Mouse (Mus musculus) embryonic facial prominence, embryonic 11.5 days (tissue): Measurements from ENCODE around the gene Hnrnpul1. TPM values are rescaled to one million over a fixed set of nuclear protein-coding genes. Genes with fewer than 3 reads are reported as not detected.
"Not testable (repeated sequence)": the region's sequence is repeated elsewhere in the genome, so short reads cannot be mapped to it uniquely, and the experiment has no call there.

Source experiments
- ATAC-seq: fragments of 200-750 bp; cut with Nextera tagmentation; replicated peaks from 2 replicates; pipeline ENCODE4 v1.8.0; 2017; ENCODE audit warnings: low read depth; ENCODE audit not compliant: insufficient number of reproducible peaks, low FRiP score, low TSS enrichment
- DNase-seq: peaks from one replicate; pipeline ENCODE4 v3.0.0-alpha.2; 2015; ENCODE audit warnings: low spot score
- H3K27ac ChIP-seq: fragments of 300-500 bp; sonication (generic); replicated peaks from 2 replicates; pipeline ENCODE4 v1.5.1; 2014; ENCODE audit warnings: mild to moderate bottlenecking, low read depth, low read length, control low read depth
- H3K27me3 ChIP-seq: fragments of 300-500 bp; sonication (generic); 2 replicates; pipeline ENCODE4 v1.6.1; 2014; ENCODE audit warnings: mild to moderate bottlenecking, low read length, moderate library complexity, mixed read lengths; ENCODE audit not compliant: control insufficient read depth, insufficient read depth
- H3K36me3 ChIP-seq: fragments of 300-500 bp; sonication (generic); replicated peaks from 2 replicates; pipeline ENCODE4 v1.6.1; 2014; ENCODE audit warnings: low read depth, mild to moderate bottlenecking, low read length, moderate library complexity, mixed read lengths; ENCODE audit not compliant: control insufficient read depth, insufficient read depth
- H3K4me1 ChIP-seq: fragments of 300-500 bp; sonication (generic); 2 replicates; pipeline ENCODE4 v1.6.1; 2014; ENCODE audit warnings: low read length, mixed read lengths; ENCODE audit not compliant: control insufficient read depth, insufficient read depth
- H3K4me2 ChIP-seq: fragments of 300-500 bp; sonication (generic); 2 replicates; pipeline ENCODE4 v1.6.1; 2014; ENCODE audit warnings: low read depth, mild to moderate bottlenecking, control low read depth, low read length, moderate library complexity
- H3K4me3 ChIP-seq: fragments of 300-500 bp; sonication (generic); 2 replicates; pipeline ENCODE4 v1.5.1; 2014; ENCODE audit warnings: low read depth, low read length, control low read depth
- H3K9ac ChIP-seq: fragments of 300-500 bp; sonication (generic); replicated peaks from 2 replicates; pipeline ENCODE4 v1.6.1; 2014; ENCODE audit warnings: mild to moderate bottlenecking, control low read depth, low read length
- H3K9me3 ChIP-seq: fragments of 300-500 bp; sonication (generic); replicated peaks from 2 replicates; pipeline ENCODE4 v1.6.1; 2016; ENCODE audit warnings: mild to moderate bottlenecking, low read length, inconsistent platforms, mixed read lengths; ENCODE audit not compliant: control insufficient read depth
- WGBS: fragments of 180-500 bp; shearing (Covaris S2); extraction: QIAGEN DNeasy Blood & Tissue Kit; methylation state at CpG from one replicate; pipeline ENCODE4 v1.1.7; 2014; 5-methylcytosine and 5-hydroxymethylcytosine counted together
- polyA plus RNA-seq: library from polyadenylated mRNA; unstranded; fragments of >200 nt; fragmentation: Nextera tagmentation; extraction: Ambion mirVana; gene quantifications from 2 replicates; pipeline ENCODE4 v1.2.1, GENCODE M21; 2014

Hnrnpul1 gene
- polyA plus RNA-seq, 1 experiment from 2014 or later = 76.8 TPM

DNA sequence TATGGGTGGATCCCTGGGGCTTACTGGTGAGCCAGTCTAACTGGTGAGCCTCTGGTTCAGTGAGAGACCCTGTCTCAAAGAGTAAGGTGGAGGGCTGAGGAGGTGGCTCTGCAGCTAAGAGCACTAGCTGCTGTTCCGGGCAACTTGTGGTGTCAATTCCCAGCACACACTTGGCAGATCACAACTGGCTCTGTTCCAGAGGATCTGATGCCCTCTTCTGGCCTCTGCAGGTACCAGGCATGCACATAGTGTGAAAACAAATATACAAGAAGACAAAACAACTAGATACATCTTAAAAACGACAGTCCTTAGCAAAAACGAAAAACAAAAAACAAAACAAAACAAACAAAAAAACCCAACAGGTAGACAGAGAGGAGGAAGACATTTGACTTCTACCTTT lies 39.1 kb upstream of the Hnrnpul1 start:
- Histone ChIP-seq H3K27me3 (no peaks in the 10 kb centered on the region), H3K9me3 (no peaks in the 10 kb centered on the region; the same call in 1 of the 2 replicates), H3K36me3 (no peaks in the 10 kb centered on the region), H3K4me3 (no peak overlapping the region), H3K27ac (no peak overlapping the region), H3K4me1 (no peaks in the 10 kb centered on the region; the same call in 1 of the 2 replicates), H3K4me2 (no peak overlapping the region), H3K9ac (no peak overlapping the region)
- DNase-seq = no peak
- WGBS = 51% methylated on average over 3 of the region's 3 CpGs
- no peak for ATAC-seq

GRCm38 (mm10) chr7:25792966-25793365 lies 38.4 kb upstream of the Hnrnpul1 start:
- H3K36me3 ChIP-seq, H3K4me2 ChIP-seq, H3K9ac ChIP-seq, H3K4me3 ChIP-seq, H3K9me3 ChIP-seq, DNase-seq, H3K27me3 ChIP-seq, ATAC-seq, H3K4me1 ChIP-seq, H3K27ac ChIP-seq: not testable (repeated sequence)
- WGBS = 73% methylated on average over 9 of the region's 9 CpGs

DNA sequence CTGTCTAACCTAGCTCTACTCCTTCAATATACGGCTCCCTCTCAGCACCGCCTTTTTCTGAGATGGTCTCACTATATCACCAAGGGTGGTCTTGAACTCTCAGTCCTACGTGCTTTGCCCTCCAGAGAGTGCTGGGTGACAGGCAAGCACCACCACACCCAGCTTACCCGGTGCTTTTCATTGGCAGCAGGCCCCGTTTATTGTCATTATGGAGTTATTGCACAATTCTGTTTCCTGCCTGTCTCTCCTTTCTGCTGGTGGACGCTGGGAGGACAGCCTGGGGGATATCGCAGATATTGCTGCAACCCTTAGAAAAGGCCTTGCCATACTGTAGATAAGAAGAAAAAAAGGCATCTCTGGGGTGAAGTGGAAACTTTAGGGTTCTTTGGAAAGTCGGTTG lies 36.1 kb upstream of the Hnrnpul1 start:
- no peak overlapping the region for H3K27ac ChIP-seq
- no peak overlapping the region for H3K9ac ChIP-seq
- no peak overlapping the region for H3K4me2 ChIP-seq
- 80% methylated on average over 8 of the region's 8 CpGs for whole genome bisulfite sequencing
- no peak for ATAC-seq
- H3K36me3 ChIP-seq = no peaks in the 10 kb centered on the region
- DNase-seq = no peak
- H3K4me3 ChIP-seq = no peak overlapping the region
- H3K4me1 ChIP-seq = peaks cover 7% of the 10 kb centered on the region
- no peaks in the 10 kb centered on the region for H3K9me3 ChIP-seq
- H3K27me3 ChIP-seq = no peaks in the 10 kb centered on the region

DNA sequence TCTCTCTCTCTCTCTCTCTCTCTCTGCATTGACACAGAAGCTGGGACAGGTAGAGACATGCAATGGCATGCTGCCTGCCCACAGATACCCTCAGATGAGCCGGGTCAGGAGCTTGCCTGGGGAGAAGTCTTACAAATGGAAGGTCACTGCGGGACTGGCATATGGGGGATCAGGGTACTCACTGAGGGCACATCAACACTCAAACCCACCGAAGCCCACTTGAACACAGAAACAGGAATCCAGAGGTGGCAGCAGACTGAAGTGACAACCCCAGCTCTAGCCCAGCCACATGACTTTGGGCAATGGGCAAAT lies 34.5 kb upstream of the Hnrnpul1 start:
- H3K9me3 ChIP-seq = no peaks in the 10 kb centered on the region
- H3K4me1 ChIP-seq = peaks cover 7% of the 10 kb centered on the region
- peak overlapping the region; percentile 77 for H3K4me2 ChIP-seq
- H3K27ac ChIP-seq = no peak overlapping the region
- DNase-seq (no peak), ATAC-seq (no peak)
- peak overlapping the region; percentile 59 for H3K9ac ChIP-seq
- H3K36me3 ChIP-seq = no peaks in the 10 kb centered on the region
- H3K4me3 ChIP-seq = peak overlapping the region; percentile 53
- H3K27me3 ChIP-seq = no peaks in the 10 kb centered on the region
- WGBS = 28% methylated on average over 3 of the region's 3 CpGs

GRCm38 (mm10) chr7:25788220-25789128 lies 33.9 kb upstream of the Hnrnpul1 start, which contains the start of gene Axl:
TSS of gene Axl (minus strand) at chr7:25788705.
- Histone ChIP-seq H3K27me3 (no peaks in the 10 kb centered on the region), H3K36me3 (no peaks in the 10 kb centered on the region), H3K4me2 (peak within 1 kb of the TSS; percentile 77), H3K9me3 (no peaks in the 10 kb centered on the region), H3K9ac (peak within 1 kb of the TSS; percentile 59), H3K4me3 (peak within 1 kb of the TSS; percentile 53), H3K27ac (peak within 1 kb of the TSS; percentile 56; the same call in 1 of the 2 replicates), H3K4me1 (peaks cover 7% of the 10 kb centered on the region)
- DNase-seq (peak; percentile 87), ATAC-seq (peak; percentile 88)
- under 1% methylated on average over 22 of the region's 30 CpGs for WGBS

DNA sequence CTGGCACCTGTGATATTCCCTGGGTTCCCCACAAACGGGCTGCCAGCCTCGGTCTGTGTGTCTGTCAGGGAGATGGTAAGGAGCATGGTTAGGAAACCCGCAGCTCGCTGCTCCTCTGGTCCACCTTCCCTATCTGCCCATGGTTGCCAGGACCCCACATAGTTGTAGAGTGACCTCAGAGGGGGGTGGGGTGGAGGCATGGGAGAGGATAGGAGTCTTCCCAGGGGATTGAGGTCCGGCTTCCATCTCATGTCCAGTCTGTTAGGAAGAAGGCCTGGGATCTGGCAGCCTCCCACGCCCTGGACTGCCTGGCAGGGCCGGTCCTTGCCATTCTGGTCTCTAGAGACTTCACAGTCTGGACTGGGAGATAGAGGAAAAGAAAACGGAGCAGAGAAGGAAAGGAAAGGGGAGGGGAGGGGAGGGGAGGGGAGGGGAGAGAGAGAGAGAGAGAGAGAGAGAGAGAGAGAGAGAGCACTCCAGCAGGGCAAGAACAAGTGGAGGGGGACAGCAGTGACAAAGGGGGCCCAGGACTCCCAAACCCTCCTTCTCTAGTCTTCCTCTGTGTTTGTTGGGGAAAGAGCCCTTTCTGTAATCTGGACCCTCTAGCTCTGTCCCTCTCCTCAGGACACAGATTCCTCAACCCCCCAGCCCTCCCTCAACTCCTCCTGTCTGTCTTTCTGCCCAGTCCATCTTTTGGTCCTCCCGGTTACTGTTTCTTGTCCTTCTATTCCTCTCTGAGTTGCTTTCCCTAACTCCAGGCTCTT lies 33.1 kb upstream of the Hnrnpul1 start:
- Histone ChIP-seq H3K4me1 (peaks cover 7% of the 10 kb centered on the region), H3K4me2 (peak overlapping the region; percentile 77), H3K9ac (peak overlapping the region; percentile 59), H3K27me3 (no peaks in the 10 kb centered on the region), H3K27ac (no peak overlapping the region), H3K9me3 (no peaks in the 10 kb centered on the region), H3K36me3 (no peaks in the 10 kb centered on the region), H3K4me3 (peak overlapping the region; percentile 53)
- WGBS = 19% methylated on average over 9 of the region's 9 CpGs
- DNase-seq = peak; percentile 14
- peak; percentile 27; the same call in 1 of the 2 replicates for ATAC-seq

- DNase-seq = no peak
- Histone ChIP-seq H3K4me2 (peak overlapping the region; percentile 77), H3K4me3 (peak overlapping the region; percentile 53; the same call in 1 of the 2 replicates), H3K4me1 (peaks cover 9% of the 10 kb centered on the region), H3K27ac (no peak overlapping the region), H3K9ac (no peak overlapping the region), H3K36me3 (no peaks in the 10 kb centered on the region), H3K9me3 (no peaks in the 10 kb centered on the region), H3K27me3 (no peaks in the 10 kb centered on the region)
- 80% methylated on average over 4 of the region's 4 CpGs for WGBS
- no peak for ATAC-seq
Measured at GRCm38 (mm10) chr7:25786974-25787373, 32.4 kb upstream of the Hnrnpul1 start.

DNA sequence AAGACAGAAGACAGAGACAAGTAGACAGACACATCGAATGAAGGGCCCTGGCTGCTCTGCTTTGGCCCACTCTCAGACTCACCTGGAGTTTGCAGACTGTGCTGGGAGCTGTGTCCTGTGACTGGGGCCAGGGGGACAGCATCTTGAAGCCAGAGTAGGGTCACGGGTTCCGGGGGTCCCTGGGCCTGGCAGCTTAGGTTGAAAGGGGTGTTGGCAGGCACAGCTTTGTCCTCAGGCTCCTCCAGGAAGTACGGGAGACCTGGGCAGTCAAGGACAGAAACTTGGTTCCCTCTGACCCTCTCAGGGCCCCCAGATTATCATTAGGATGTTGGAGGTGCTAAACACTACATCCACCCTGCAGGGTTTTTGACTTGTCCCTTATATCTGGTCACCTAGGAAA lies 31.2 kb upstream of the Hnrnpul1 start:
- H3K27me3 ChIP-seq = no peaks in the 10 kb centered on the region
- 71% methylated on average over 4 of the region's 4 CpGs for WGBS
- DNase-seq = no peak
- peaks cover 12% of the 10 kb centered on the region for H3K4me1 ChIP-seq
- no peak overlapping the region for H3K9ac ChIP-seq
- no peak overlapping the region for H3K27ac ChIP-seq
- no peaks in the 10 kb centered on the region for H3K9me3 ChIP-seq
- no peak overlapping the region for H3K4me3 ChIP-seq
- no peak for ATAC-seq
- H3K4me2 ChIP-seq = no peak overlapping the region
- no peaks in the 10 kb centered on the region for H3K36me3 ChIP-seq
